Mouse (Mus musculus): Measurements from ENCODE around the gene Dnajc6. TPM values are rescaled to one million over a fixed set of nuclear protein-coding genes. Genes with fewer than 3 reads are reported as not detected.

Dnajc6 gene
- total RNA-seq, 2 experiments from 2014 or later = 1.3 to 3.4 TPM

GRCm38 (mm10) chr4:101560137-101560536 is 63.7 kb downstream of the Dnajc6 start:
- ATAC-seq (replicated peaks; ENCODE audit: low FRiP score, poor library complexity, severe bottlenecking) = 0 out of 2 replicates have a peak, but pooled peaks have one; percentile 30

- no peak for ATAC-seq (replicated peaks; ENCODE audit: low FRiP score, poor library complexity, severe bottlenecking)
These were observed 66.4 kb downstream of the Dnajc6 start for GRCm38 (mm10) chr4:101562836-101563235.

- no peak for ATAC-seq (replicated peaks; ENCODE audit: low FRiP score, poor library complexity, severe bottlenecking)
These were observed 67.2 kb downstream of the Dnajc6 start for GRCm38 (mm10) chr4:101563607-101564006.

GRCm38 (mm10) chr4:101564746-101565417 is 68.4 kb downstream of the Dnajc6 start:
- no peak for ATAC-seq (replicated peaks; ENCODE audit: low FRiP score, poor library complexity, severe bottlenecking)

- ATAC-seq (replicated peaks; ENCODE audit: low FRiP score, poor library complexity, severe bottlenecking) = no peak
These were observed 72.6 kb downstream of the Dnajc6 start for GRCm38 (mm10) chr4:101569076-101569475.

GRCm38 (mm10) chr4:101572142-101572541 is 75.7 kb downstream of the Dnajc6 start:
- no peak for ATAC-seq (replicated peaks; ENCODE audit: low FRiP score, poor library complexity, severe bottlenecking)

- no peak for ATAC-seq (replicated peaks; ENCODE audit: low FRiP score, poor library complexity, severe bottlenecking)
These were observed 78.9 kb downstream of the Dnajc6 start for GRCm38 (mm10) chr4:101575307-101575706.

GRCm38 (mm10) chr4:101578720-101579119 is 82.3 kb downstream of the Dnajc6 start:
- no peak for ATAC-seq (replicated peaks; ENCODE audit: low FRiP score, poor library complexity, severe bottlenecking)

- ATAC-seq (replicated peaks; ENCODE audit: low FRiP score, poor library complexity, severe bottlenecking) = no peak
These were observed 83.1 kb downstream of the Dnajc6 start for GRCm38 (mm10) chr4:101579517-101579916.

GRCm38 (mm10) chr4:101581156-101581555 is 84.7 kb downstream of the Dnajc6 start:
- ATAC-seq (replicated peaks; ENCODE audit: low FRiP score, poor library complexity, severe bottlenecking) = no peak

- no peak for ATAC-seq (replicated peaks; ENCODE audit: low FRiP score, poor library complexity, severe bottlenecking)
These were observed 86.4 kb downstream of the Dnajc6 start for GRCm38 (mm10) chr4:101582882-101583281.

- no peak for ATAC-seq (replicated peaks; ENCODE audit: low FRiP score, poor library complexity, severe bottlenecking)
These were observed 88.3 kb downstream of the Dnajc6 start for GRCm38 (mm10) chr4:101584524-101585454.

- ATAC-seq (replicated peaks; ENCODE audit: low FRiP score, poor library complexity, severe bottlenecking) = no peak
These were observed 89.2 kb downstream of the Dnajc6 start for GRCm38 (mm10) chr4:101585455-101586184.

- no peak for ATAC-seq (replicated peaks; ENCODE audit: low FRiP score, poor library complexity, severe bottlenecking)
These were observed 92.5 kb downstream of the Dnajc6 start for GRCm38 (mm10) chr4:101588932-101589331.

GRCm38 (mm10) chr4:101589771-101590170 is 93.3 kb downstream of the Dnajc6 start:
- no peak for ATAC-seq (replicated peaks; ENCODE audit: low FRiP score, poor library complexity, severe bottlenecking)

- ATAC-seq (replicated peaks; ENCODE audit: low FRiP score, poor library complexity, severe bottlenecking) = no peak
These were observed 95.0 kb downstream of the Dnajc6 start for GRCm38 (mm10) chr4:101591400-101591799.

GRCm38 (mm10) chr4:101592466-101592865 is 96.0 kb downstream of the Dnajc6 start:
- ATAC-seq (replicated peaks; ENCODE audit: low FRiP score, poor library complexity, severe bottlenecking) = no peak

GRCm38 (mm10) chr4:101601758-101602157 is 105.3 kb downstream of the Dnajc6 start:
- no peak for ATAC-seq (replicated peaks; ENCODE audit: low FRiP score, poor library complexity, severe bottlenecking)

- no peak for ATAC-seq (replicated peaks; ENCODE audit: low FRiP score, poor library complexity, severe bottlenecking)
These were observed 107.2 kb downstream of the Dnajc6 start for GRCm38 (mm10) chr4:101603635-101604034.

- no peak for ATAC-seq (replicated peaks; ENCODE audit: low FRiP score, poor library complexity, severe bottlenecking)
These were observed 120.1 kb downstream of the Dnajc6 start for GRCm38 (mm10) chr4:101616520-101616919.

Measured in erythroid progenitor cell, adult 5-6 weeks (primary cell).